Mouse (Mus musculus) kidney, adult 2 months (tissue): ENCODE results near the gene Mlh1. TPM values are rescaled to one million over a fixed set of nuclear protein-coding genes. Genes with fewer than 3 reads are reported as not detected.

ENCODE experiments used
- DNase-seq: peaks from one replicate; pipeline ENCODE4 v3.0.0; 2021
- H3K27ac ChIP-seq: fragments of 200-500 bp; 2 replicates; pipeline ENCODE4 v1.5.1; 2012; ENCODE audit warnings: low read depth, low read length, control low read depth, inconsistent platforms; ENCODE audit not compliant: insufficient read depth
- H3K27me3 ChIP-seq: fragments of 200-500 bp; replicated peaks from 2 replicates; pipeline ENCODE4 v1.6.1; 2012; ENCODE audit warnings: mild to moderate bottlenecking, moderate library complexity, low read length, inconsistent platforms; ENCODE audit not compliant: control insufficient read depth, insufficient read depth
- H3K36me3 ChIP-seq: fragments of 200-500 bp; 2 replicates; pipeline ENCODE4 v1.6.1; 2012; ENCODE audit warnings: mild to moderate bottlenecking, moderate library complexity, low read length, inconsistent platforms; ENCODE audit not compliant: control insufficient read depth, insufficient read depth
- H3K4me1 ChIP-seq: fragments of 200-500 bp; 2 replicates; pipeline ENCODE4 v1.6.1; 2011; ENCODE audit warnings: low read length; ENCODE audit not compliant: control insufficient read depth, insufficient read depth
- H3K4me3 ChIP-seq: fragments of 200-500 bp; 2 replicates; pipeline ENCODE4 v1.5.1; 2011; ENCODE audit warnings: mild to moderate bottlenecking, low read depth, low read length, control low read depth; ENCODE audit not compliant: insufficient read depth
- CTCF ChIP-seq: fragments of 200-500 bp; conservative IDR thresholded peaks from 2 replicates; pipeline ENCODE4 v1.5.1; 2011; ENCODE audit warnings: low read depth, mild to moderate bottlenecking, control low read depth, low read length, moderate library complexity, mixed read lengths; ENCODE audit not compliant: insufficient read depth, insufficient read length
- POLR2A ChIP-seq: fragments of 200-500 bp; IDR thresholded peaks from one replicate; pipeline ENCODE4 v1.6.1; 2011; ENCODE audit warnings: low read depth, low read length, control low read depth
- WGBS: fragments of 180-500 bp; shearing (Covaris S2); methylation state at CpG from one replicate; pipeline ENCODE4 v1.1.7; 2018; 5-methylcytosine and 5-hydroxymethylcytosine counted together
- polyA plus RNA-seq: library from polyadenylated mRNA; depleted of rRNA; stranded (reverse); fragments of >200 nt; gene quantifications from 2 replicates; pipeline ENCODE4 v1.2.3, GENCODE M21; 2012

Gene Mlh1
- polyA plus RNA-seq, 1 experiment: 14.1 TPM

- no peak within 1 kb of the TSS for H3K27ac ChIP-seq
- no peaks in the 10 kb centered on the region; the same call in 1 of the 2 replicates for H3K4me1 ChIP-seq
- no peaks in the 10 kb centered on the region for H3K36me3 ChIP-seq
- no peak for TF ChIP-seq CTCF
- no peak for TF ChIP-seq POLR2A
- peaks cover 12% of the 10 kb centered on the region for H3K27me3 ChIP-seq
- peak within 1 kb of the TSS; percentile 35; the same call in 1 of the 2 replicates for H3K4me3 ChIP-seq
- WGBS: 9% methylated on average over 72 of the region's 72 CpGs
- DNase-seq: no peak
These were observed 39.6 kb upstream of the Mlh1 start, which contains the start of gene Trank1 for GRCm38 (mm10) chr9:111311031-111311842. Gene Trank1, plus strand, starts transcription at chr9:111311739.

DNA sequence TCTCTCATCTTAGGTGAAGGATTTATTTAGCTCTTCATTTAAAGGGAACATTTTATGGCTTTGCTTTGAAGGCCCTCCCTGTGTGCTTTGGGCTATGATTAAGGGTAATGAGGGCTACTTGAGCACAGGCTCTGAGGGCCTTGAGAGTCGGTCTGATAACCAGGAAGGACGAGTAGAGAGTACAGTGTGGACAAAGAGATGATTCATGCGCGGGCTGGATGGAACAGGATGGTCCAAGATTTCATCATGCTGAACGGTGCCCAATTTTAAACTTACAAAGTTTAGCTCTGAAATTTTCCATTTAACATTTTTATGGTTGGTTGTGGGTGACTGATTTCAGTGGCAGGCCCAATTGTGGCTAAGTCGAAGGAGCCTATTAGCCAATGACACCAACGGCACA, 34.6 kb upstream of the Mlh1 start:
- Histone ChIP-seq H3K27ac (no peak overlapping the region), H3K4me1 (no peaks in the 10 kb centered on the region), H3K27me3 (no peaks in the 10 kb centered on the region), H3K36me3 (no peaks in the 10 kb centered on the region), H3K4me3 (no peak overlapping the region)
- no peak for TF ChIP-seq CTCF
- TF ChIP-seq POLR2A: no peak
- DNase-seq: no peak
- WGBS: 73% methylated on average over 7 of the region's 7 CpGs

- Histone ChIP-seq H3K36me3 (no peaks in the 10 kb centered on the region), H3K4me3 (no peak overlapping the region), H3K27me3 (no peaks in the 10 kb centered on the region), H3K4me1 (no peaks in the 10 kb centered on the region), H3K27ac (no peak overlapping the region)
- no peak for DNase-seq
- TF ChIP-seq POLR2A: no peak
- no peak for TF ChIP-seq CTCF
- 90% methylated on average over 6 of the region's 6 CpGs for WGBS
These were observed 32.4 kb upstream of the Mlh1 start for GRCm38 (mm10) chr9:111304036-111304435.

DNA sequence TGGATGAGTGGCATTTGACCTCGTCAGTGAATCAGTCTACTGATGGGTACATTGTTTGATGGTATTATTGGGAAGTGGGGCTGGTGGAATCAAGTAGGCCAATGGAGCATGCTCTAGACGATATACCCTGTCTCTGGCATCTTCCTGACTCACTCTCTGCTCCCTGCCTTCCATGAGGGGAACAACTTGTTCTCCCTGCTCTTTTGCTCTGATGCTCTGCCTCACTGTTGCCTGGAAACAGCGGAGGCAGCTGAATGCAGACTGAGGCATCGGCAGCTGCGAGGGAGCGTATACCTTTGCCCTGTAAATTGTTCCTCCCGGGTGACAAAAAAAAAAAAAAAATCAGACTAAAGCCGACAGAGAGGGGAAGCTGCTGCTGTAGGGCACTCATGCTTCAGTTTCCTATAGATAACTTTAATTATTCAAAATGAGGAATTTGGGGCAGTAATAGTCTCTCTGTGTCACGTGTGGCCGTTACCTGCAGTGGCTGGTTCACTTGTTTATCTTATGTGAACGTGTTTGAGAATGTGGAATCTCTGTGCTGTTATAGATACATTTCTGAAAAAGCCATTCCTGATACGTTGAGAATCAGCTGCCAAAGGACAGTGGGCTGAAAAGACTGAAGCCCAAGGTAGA, 30.7 kb upstream of the Mlh1 start:
- 69% methylated on average over 12 of the region's 12 CpGs for WGBS
- H3K27me3 ChIP-seq: no peaks in the 10 kb centered on the region

GRCm38 (mm10) chr9:111298606-111299005, 27.0 kb upstream of the Mlh1 start:
- H3K27me3 ChIP-seq: no peaks in the 10 kb centered on the region
- no peak overlapping the region for H3K4me3 ChIP-seq
- H3K36me3 ChIP-seq: no peaks in the 10 kb centered on the region
- 71% methylated on average over 2 of the region's 2 CpGs for WGBS
- TF ChIP-seq CTCF (no peak), POLR2A (no peak)
- no peak overlapping the region for H3K27ac ChIP-seq
- H3K4me1 ChIP-seq: no peaks in the 10 kb centered on the region
- DNase-seq: no peak

More for the DNA sequence above, 30.7 kb upstream of the Mlh1 start:
- TF ChIP-seq CTCF (no peak), POLR2A (no peak)
- Histone ChIP-seq H3K27ac (no peak overlapping the region), H3K4me3 (no peak overlapping the region), H3K4me1 (no peaks in the 10 kb centered on the region), H3K36me3 (no peaks in the 10 kb centered on the region)
- no peak for DNase-seq

GRCm38 (mm10) chr9:111296433-111296832, 24.8 kb upstream of the Mlh1 start:
- H3K27me3 ChIP-seq: no peaks in the 10 kb centered on the region
- no peak overlapping the region for H3K4me3 ChIP-seq
- H3K36me3 ChIP-seq: no peaks in the 10 kb centered on the region
- no peaks in the 10 kb centered on the region for H3K4me1 ChIP-seq
- TF ChIP-seq CTCF (no peak), POLR2A (no peak)
- WGBS: 68% methylated on average over 7 of the region's 7 CpGs
- no peak for DNase-seq
- no peak overlapping the region for H3K27ac ChIP-seq

GRCm38 (mm10) chr9:111295323-111295722, 23.7 kb upstream of the Mlh1 start:
- Histone ChIP-seq H3K4me3 (no peak overlapping the region), H3K27me3 (no peaks in the 10 kb centered on the region), H3K4me1 (no peaks in the 10 kb centered on the region), H3K36me3 (no peaks in the 10 kb centered on the region), H3K27ac (no peak overlapping the region)
- TF ChIP-seq POLR2A (no peak), CTCF (no peak)
- WGBS: 79% methylated on average over 2 of the region's 2 CpGs
- no peak for DNase-seq
